Mouse (Mus musculus): ENCODE measurements around the gene Cnfn.
A peak's percentile ranks its signal among the peaks of the same experiment; 100 is the strongest.
"Not testable (repeated sequence)": the region's sequence is repeated elsewhere in the genome, so short reads cannot be mapped to it uniquely, and the experiment has no call there.

Gene Cnfn

GRCm38 (mm10) chr7:25365937-25366625 lies 3.4 kb downstream of the Cnfn start:
- DNase-seq (ENCODE audit: low spot score in 2 of 2), result no peak

GRCm38 (mm10) chr7:25363632-25364031 lies 5.9 kb downstream of the Cnfn start:
- DNase-seq (ENCODE audit: low spot score in 2 of 2), result no peak

- DNase-seq (ENCODE audit: low spot score in 2 of 2), result no peak
These were observed 6.4 kb downstream of the Cnfn start for GRCm38 (mm10) chr7:25363151-25363550.

- no peak for DNase-seq (ENCODE audit: low spot score in 2 of 2)
These were observed 10.8 kb downstream of the Cnfn start for GRCm38 (mm10) chr7:25358721-25359206.

GRCm38 (mm10) chr7:25348861-25349260 lies 20.7 kb downstream of the Cnfn start:
- no peak for DNase-seq (ENCODE audit: low spot score in 2 of 2)

GRCm38 (mm10) chr7:25341000-25341784 lies 28.3 kb downstream of the Cnfn start:
- no peak for DNase-seq (ENCODE audit: low spot score in 2 of 2)

- no peak for DNase-seq (ENCODE audit: low spot score in 2 of 2)
These were observed 30.2 kb downstream of the Cnfn start for GRCm38 (mm10) chr7:25339329-25339728.

GRCm38 (mm10) chr7:25334472-25334871 lies 35.1 kb downstream of the Cnfn start:
- DNase-seq (ENCODE audit: low spot score in 2 of 2), result peak in 1 of 2 experiments; percentile 60

GRCm38 (mm10) chr7:25333596-25334307 lies 35.8 kb downstream of the Cnfn start:
- peak; percentile 72 to 89 for DNase-seq (ENCODE audit: low spot score in 2 of 2)

GRCm38 (mm10) chr7:25326233-25326632 lies 43.3 kb downstream of the Cnfn start:
- no peak for DNase-seq (ENCODE audit: low spot score in 2 of 2)

- DNase-seq (ENCODE audit: low spot score in 2 of 2), result not testable (repeated sequence)
These were observed 44.1 kb downstream of the Cnfn start for GRCm38 (mm10) chr7:25325431-25325830.

- no peak for DNase-seq (ENCODE audit: low spot score in 2 of 2)
These were observed 46.3 kb downstream of the Cnfn start for GRCm38 (mm10) chr7:25323219-25323618.

GRCm38 (mm10) chr7:25322058-25322484 lies 47.5 kb downstream of the Cnfn start:
- no peak for DNase-seq (ENCODE audit: low spot score in 2 of 2)

All from spleen, postnatal 4 days (tissue).